Mouse (Mus musculus) brain, embryonic 14.5 days (tissue): ENCODE measurements around the gene Dctn3.
A peak's percentile ranks its signal among the peaks of the same experiment; 100 is the strongest.

ENCODE experiments used
- CTCF ChIP-seq: fragments of 200-500 bp; IDR thresholded peaks from 2 replicates; pipeline ENCODE4 v1.5.1; 2012; ENCODE audit warnings: inconsistent platforms, mild to moderate bottlenecking, moderate library complexity, borderline replicate concordance; ENCODE audit not compliant: insufficient read depth, insufficient read length; ENCODE audit errors: extremely low read depth
- POLR2A ChIP-seq: fragments of 200-500 bp; IDR thresholded peaks from 2 replicates; pipeline ENCODE4 v1.6.1; 2012; ENCODE audit warnings: mild to moderate bottlenecking, inconsistent platforms, borderline replicate concordance; ENCODE audit not compliant: poor library complexity, insufficient read depth, insufficient read length, severe bottlenecking; ENCODE audit errors: extremely low read depth

- TF ChIP-seq CTCF, result no peak
- 0 out of 2 replicates have a peak, but pooled peaks have one; percentile 28 for TF ChIP-seq POLR2A
Measured at GRCm38 (mm10) chr4:41760288-41760721, 37.3 kb upstream of the Dctn3 start.
